Mouse (Mus musculus): ENCODE data around the gene Adamts8. TPM values are rescaled to one million over a fixed set of nuclear protein-coding genes. Genes with fewer than 3 reads are reported as not detected.

The Adamts8 gene
- not detected in 2 replicates for total RNA-seq (2014; fragmentation: Nextera tagmentation)
- not detected in 2 replicates for total RNA-seq (2017)

DNA sequence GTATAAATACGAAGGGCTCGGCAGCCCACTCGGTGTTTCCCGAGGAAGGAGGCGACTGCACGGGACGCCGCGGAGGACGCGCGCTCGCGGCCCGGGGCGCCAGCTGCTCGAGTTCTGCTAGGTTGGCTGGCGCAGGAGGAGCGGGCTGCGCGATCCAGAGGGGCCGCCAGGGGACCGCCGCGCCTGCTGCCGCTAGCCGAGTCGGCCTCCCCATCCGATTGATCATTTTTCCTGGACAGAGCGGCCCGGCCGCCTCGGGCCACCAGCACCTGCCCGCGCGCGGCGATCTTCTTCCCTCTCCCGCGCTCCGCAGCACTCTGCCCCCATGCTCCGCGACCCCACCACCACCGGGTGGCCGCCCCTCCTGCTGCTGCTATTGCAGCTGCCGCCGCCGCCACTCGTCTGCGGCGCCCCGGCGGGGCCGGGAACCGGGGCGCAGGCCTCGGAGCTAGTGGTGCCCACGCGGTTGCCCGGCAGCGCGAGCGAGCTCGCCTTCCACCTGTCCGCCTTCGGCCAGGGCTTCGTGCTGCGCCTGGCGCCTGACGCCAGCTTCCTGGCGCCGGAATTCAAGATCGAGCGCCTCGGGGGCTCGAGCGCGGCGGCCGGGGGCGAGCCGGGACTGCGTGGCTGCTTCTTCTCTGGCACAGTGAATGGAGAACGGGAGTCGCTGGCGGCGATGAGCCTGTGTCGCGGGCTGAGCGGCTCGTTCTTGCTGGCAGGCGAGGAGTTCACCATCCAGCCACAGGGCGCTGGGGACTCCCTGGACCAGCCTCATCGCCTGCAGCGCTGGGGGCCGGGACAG, at the start of gene Adamts8:
Gene Adamts8, plus strand, starts transcription at position 51 of the 802 bp plus-strand sequence.
- ATAC-seq (replicated peaks; ENCODE audit: poor library complexity, severe bottlenecking): peak; percentile 47

DNA sequence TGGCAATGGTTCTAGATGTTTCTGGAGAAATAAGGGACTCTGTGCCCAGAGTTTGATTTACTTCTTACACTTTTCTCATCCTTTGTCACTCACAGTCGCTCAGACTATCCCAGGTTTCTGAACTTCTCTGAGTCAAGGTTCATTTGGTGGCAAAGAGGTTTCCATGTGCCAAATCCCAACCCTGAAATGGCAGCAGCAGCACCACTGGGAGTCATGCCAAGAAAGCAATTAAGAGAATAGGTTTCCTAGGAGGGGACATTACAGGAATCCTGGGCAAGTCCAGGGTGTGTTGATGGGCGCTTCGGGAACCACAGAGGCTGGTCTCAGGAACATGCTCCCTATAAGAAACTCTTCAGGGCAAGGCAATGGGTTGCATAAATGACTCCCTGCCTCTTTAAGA, 46.7 kb upstream of the Adamts8 start:
- no peak for ATAC-seq (replicated peaks; ENCODE audit: poor library complexity, severe bottlenecking)

DNA sequence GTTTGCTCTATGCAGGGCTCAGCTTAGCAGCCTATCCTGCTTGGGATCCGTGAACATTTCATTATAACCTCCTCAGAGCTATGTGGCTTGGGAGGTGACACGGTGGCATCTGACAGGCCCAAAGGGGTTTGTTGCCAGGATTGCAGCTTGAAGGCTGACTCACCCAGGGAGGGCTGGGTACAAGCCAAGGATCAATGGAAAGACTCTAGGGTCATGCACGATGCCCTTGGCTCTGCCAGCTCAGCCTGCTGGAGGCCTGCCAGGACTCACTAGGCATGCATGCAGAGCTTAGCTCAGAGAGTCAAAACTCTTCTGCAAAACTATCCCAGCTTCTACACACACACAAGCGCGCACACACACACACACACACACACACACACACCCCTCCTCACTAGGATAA, 45.6 kb upstream of the Adamts8 start:
- ATAC-seq (replicated peaks; ENCODE audit: poor library complexity, severe bottlenecking): no peak

DNA sequence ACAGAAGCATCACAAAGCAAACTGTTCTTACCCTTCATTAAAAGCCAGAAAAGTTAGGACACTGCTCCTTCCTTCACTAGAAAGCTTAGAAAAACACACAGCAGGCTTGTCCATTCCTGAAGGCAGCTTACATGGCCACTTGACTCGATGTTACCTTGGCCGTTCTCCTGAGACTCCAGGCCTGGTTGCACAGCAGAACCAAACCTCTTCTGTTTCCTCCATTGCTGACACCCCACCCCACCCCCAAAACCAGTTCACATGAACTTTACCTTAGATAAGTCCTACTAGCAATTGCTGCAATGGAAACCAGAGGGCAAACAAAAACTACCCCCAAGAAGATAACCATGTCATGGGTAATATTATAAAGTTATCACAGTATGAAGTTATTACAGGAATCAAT, 45.2 kb upstream of the Adamts8 start:
- no peak for ATAC-seq (replicated peaks; ENCODE audit: poor library complexity, severe bottlenecking)

DNA sequence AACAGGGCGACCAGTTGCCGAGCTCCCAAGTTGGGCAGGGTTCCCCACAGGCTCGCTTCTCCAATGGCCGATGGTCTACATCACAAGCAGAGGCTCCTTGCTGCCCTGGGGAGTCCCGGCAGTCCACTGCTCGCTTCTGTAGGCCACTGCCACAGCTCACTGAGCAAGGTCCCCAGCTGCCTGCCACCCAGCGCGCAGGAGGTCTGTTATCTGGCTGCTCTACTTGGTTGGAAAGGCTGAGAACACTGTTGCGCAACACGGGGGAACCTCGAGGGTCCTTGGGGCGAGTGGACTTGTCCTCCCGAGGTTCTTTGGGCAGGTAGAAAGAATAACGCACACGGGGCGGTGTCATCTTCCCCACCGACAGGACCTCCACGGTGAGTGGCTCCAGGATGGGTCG, 40.2 kb upstream of the Adamts8 start:
- ATAC-seq (replicated peaks; ENCODE audit: poor library complexity, severe bottlenecking): no peak

DNA sequence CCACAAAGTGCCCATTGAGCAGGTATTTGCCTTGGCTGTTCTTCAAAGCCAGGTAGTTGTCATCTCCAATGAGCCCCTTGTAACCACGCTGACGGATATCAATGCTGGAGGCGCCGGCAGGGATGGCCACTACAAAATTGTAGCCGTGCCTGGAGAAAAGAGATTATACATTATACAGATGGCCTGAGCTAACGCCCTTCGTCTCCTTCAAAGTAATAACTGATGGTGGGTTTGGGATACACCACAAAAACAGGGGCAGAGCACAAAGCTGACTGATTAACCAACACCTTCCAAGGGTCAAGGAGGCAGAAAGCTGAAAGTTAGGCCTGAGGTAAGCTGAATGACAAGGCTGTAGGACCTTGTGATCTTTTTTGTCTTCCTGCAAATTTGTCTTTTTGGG, 39.7 kb upstream of the Adamts8 start:
- ATAC-seq (replicated peaks; ENCODE audit: poor library complexity, severe bottlenecking): no peak

DNA sequence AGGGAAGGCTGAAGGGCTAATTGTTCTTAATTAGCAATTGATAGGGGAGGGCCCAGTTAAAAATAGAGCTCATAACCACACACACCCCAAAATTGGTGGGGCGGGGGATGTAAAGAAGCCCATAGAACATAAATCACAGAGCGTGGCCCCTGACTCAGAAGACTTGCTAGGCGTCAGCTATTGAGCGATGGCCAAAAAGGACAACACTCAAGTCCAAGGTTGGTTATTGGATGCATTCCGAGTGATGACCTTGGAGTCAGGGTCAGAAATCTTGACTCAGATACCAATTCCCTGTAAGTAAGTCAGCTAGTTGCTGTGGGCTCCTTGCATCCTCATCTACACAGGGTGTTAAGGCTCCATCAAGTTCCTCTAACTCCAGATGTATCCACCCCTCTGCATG, 39.1 kb upstream of the Adamts8 start:
- no peak for ATAC-seq (replicated peaks; ENCODE audit: poor library complexity, severe bottlenecking)

DNA sequence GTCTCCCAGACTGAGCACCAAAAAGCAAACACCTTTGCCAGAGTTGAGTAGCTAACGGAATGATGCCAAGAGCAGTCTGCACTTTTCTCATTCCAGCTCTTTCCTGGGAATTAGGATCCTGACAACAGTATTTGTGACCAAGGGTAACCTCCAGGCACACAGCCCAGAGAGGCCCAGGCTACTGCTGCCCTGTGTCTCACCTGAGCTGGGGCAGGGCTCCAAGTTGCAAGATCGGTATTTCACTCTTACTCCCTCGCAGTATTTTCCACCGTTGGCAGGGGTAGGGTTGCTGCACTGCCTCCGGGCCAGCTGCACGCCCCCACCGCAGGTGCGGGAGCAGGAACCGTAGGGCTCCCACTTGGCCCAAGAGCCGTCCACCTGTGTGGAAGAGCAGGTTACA, 36.5 kb upstream of the Adamts8 start:
- ATAC-seq (replicated peaks; ENCODE audit: poor library complexity, severe bottlenecking): no peak

DNA sequence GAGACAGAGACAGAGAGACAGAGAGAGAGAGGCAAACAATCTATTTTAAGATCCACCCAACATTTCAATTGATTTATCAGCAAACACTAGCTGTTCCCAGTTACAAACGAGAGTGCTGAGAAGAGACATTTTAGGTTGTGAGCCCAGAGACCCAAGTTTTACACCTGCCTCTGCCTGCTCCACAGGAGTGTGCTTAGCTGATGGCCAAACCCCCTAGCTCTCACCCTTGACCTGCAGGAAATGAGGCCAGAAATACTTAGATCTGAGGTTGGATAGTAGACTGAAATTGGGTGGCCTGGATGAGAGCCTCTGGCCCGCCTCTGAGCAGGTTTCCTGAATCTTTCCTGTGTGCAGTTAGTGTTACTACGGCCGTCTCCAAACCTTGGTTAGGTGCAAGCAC, 35.9 kb upstream of the Adamts8 start:
- no peak for ATAC-seq (replicated peaks; ENCODE audit: poor library complexity, severe bottlenecking)

DNA sequence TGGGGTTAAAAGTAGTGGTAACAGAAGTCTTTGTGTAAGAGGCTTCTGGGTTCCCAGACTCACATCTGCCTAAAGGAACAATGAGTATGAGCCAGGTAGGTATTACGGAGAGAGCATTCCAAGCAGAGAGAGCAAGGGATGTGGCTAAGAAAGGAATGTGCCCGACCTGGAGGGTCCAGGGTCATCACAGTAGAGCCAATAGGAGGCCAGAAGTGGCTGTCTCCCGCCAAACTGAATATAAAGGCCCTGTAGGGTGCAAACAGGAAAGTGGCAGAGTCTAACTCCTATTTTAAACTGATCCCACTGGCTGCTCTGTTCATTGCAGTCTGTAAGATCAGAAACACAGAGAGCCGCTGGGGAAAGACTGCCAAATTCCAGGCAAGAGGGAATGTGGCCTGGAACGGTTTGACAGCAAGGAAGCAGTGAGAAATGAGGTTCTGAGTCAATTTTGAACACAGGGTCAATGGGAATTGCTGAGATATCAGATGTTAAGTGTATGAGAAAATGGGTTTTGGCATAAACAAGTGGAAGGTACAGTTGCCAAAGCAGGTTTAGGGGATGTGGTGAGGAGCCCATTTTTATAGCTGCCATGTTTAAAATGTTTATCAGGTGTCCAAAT, 34.6 kb upstream of the Adamts8 start:
- ATAC-seq (replicated peaks; ENCODE audit: poor library complexity, severe bottlenecking): no peak

DNA sequence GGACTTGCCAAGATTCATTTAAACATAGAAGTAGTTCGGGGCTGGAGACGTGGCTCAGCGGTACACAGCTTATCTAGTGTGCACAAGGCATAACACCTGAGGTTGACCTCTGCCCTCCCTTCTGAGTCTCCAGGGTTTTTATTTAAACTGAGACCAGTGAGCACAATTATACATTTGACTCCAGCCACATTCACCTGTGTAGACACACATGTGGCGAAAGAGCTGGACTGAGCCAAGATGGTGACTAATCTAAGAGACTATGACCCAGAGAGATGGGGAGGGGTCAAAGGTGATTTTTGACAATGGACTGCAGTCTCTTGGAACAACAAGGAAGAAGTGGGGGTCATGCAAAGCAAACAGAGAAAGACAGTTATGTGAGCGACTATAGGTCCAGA, 34.1 kb upstream of the Adamts8 start:
- no peak for ATAC-seq (replicated peaks; ENCODE audit: poor library complexity, severe bottlenecking)

DNA sequence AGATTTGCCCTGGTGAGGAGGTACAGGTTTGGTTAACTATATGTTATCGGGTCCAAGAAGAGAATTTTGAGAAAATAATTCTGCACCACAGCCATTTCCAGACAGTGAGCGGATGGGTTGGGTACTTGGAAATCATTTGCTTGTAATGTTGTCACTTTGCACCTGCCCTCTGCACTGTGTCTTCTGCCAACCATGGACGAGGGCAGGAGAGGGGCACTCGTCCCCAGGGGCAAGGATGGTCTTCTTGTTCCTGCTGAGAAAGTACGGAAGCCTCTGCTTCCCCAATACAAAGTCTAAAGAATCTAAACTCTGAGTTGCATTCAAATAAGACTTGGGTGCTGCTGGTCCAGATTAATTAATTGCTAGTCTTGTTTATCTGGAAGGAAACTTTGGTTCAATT, 33.4 kb upstream of the Adamts8 start:
- no peak for ATAC-seq (replicated peaks; ENCODE audit: poor library complexity, severe bottlenecking)

DNA sequence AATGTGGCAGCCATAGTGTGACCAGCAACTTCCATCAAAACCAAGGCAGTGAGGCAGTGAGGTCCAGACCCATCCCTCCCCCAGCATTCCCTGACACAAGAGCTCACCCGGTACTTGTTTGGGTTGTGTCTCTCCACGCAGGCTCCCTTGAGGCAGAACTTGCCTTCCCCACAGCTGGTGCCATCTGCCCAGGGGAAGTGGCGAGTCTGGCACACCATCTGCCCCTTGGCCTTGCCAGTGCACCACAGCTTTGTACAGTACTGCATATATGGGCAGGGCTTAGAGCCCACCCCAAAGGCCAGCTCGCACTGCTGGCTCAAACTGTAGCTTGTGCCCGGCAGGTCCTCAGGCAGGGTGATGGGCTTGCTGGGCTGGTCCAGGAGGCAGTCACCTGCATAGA, 31.9 kb upstream of the Adamts8 start:
- no peak for ATAC-seq (replicated peaks; ENCODE audit: poor library complexity, severe bottlenecking)

DNA sequence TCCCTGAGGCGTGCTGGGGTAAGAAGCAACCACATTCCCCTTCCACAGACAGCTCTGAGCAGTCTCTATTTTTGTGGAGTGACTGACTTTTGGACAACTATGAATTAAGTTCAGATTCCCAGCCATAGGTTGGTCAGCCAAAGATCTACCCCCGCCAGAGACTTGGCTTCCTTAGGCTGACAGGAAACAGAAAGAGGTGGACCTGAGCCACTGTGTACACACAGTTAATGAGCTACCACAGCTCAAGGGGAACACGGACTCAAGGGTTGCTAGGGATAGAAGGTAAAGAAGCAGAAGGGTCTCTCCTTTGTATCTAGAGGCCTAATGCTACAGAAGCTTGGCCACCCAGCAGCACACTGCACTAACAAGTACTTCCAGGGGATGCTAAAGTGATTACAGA, 30.2 kb upstream of the Adamts8 start:
- ATAC-seq (replicated peaks; ENCODE audit: poor library complexity, severe bottlenecking): no peak

DNA sequence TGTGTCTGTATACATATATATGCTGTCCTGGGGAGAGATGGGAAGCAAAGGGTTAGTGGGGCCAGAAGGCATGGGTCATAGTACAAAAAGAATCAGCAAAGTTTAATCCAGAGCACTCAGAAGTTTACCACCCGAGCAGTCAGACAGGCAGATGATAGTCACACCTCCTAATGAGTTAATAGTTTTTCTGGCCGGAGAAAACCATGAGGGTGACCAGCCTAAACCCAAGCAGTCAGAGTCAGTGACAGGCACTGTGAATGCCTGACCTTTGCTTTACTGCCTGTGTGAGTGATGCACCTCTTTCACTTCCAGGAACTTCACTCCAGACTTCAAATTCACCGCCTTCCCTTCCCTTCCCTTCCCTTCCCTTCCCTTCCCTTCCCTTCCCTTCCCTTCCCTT, 28.9 kb upstream of the Adamts8 start:
- no peak for ATAC-seq (replicated peaks; ENCODE audit: poor library complexity, severe bottlenecking)

DNA sequence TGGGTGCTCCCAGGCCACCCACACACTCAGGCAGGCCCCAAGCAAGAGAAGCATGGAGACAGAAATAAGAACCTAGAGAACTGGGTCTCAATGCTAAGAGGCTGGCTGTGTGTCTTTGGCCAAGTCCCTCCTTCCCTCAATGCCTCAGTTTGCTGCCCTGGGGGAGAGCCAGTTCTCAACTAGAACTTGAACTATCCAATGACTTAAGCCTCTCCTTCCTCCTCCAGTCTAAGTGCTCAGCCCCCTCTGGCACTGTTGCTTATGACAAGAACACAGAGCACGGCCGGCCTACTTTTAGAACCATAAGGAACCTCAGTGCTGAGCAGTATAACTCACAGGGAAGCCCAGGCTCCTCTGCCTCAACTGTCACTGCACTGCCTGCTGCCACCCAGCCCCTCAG, 28.1 kb upstream of the Adamts8 start:
- no peak for ATAC-seq (replicated peaks; ENCODE audit: poor library complexity, severe bottlenecking)

DNA sequence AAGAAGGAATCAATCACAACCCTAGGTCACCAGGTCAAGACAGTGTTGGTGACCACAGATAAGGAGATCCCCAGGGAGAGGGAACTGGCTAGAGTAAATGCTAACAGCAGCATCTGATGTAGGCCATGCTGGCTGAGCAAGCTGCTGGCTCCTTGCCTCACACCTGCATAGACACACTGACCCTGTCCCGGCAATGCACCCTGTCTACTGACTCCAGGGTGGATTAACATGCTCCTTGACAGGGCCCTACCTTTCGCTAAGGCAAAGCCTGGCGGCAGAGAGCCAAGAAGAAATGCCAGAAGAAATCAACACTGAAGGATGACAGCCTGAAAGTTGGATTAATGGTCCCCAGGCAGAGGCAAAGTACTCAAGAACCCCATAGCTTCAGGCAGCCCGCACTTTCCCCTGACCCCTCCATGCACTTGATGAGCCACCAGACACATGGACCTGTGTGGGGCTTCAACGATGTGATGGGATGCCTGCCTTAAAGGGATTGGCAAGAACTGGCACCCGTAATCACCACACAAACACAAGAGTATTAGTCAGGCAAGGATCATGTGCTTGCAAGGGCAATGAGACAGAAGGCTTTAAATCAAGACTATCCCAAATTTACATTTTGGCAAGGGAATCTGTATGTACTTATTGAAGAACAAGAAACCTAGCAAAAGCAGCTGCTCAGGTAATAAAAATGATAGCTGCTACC, 25.9 kb upstream of the Adamts8 start:
- ATAC-seq (replicated peaks; ENCODE audit: poor library complexity, severe bottlenecking): no peak

DNA sequence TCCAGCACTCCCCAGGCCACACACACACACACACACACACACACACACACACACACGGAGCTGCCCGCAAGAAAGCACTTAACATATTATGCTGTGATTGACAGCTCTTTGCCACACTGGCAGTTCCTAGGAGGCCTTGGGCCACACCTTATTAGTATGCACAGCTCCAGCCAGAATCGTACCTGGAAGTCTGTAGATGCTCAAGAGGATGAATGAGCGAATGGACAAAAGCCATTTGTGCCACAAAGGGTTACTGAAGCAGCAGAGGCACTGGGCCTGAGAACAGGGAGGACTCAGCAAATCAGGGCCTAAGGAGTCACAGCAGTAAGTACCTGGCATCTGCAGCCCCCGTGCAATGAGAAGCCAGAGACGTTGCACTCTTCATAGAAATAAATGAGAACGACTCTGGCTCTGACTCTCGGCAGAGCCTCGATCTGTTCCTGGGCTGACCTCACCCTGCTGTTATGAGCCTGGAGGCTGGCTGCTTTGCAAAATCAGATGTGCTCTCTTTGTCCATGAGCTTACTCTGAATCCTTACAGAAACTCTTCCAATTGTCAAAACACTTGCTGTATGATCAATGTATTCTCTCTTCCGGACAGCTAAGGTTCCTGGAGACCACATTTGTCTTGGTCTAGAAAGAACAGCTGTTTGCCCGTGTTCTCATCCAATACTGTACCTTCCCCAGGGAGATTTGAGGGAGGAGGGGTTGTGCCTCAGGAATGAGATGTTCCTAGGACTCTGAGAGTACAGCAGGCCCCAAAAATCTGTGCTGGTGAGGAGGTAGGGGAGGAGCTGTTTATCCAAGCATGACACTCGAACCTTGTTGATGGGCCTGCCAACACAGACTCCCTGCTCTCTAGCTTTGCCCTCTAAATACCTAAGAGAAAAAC, 23.7 kb upstream of the Adamts8 start:
- no peak for ATAC-seq (replicated peaks; ENCODE audit: poor library complexity, severe bottlenecking)

DNA sequence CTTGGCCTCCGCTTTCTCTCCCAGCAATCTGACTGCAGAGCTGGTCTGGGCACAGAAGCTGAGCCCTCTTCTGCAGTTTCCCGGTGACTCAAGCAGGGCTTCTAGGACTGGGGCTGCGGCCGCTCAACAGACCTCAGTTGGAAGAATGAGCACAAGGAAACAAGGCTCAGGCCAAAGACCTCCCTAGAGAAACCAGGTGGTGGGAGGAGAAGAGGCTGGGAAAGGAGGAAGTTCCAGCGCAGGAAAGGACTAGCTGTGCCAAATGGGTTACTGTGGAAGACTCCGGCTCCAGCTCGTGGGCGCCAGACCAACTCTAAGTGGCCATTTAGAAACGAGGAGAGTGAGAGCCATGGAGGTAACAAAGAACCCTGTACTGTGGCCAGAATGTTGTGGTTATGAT, 22.7 kb upstream of the Adamts8 start:
- ATAC-seq (replicated peaks; ENCODE audit: poor library complexity, severe bottlenecking): no peak

DNA sequence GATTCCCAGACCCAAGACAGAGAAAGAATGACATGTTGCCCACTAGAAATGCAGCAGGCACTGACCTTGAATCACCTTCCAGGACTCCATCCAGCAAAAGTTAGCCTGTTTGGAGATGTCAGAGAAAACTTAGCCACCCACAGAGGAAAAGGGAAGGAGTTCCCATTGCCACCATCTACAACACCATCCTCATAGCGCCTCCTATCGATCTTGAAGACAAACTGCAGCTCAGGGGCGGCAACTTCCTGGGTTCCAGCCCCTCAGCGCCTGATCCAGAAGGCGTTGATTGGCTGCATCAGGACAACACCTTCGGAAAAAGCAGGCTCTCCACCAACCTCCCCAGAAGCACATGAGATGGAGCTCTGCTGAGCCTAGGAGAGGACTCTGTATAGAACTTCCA, 21.6 kb upstream of the Adamts8 start:
- 0 out of 2 replicates have a peak, but pooled peaks have one; percentile 17 for ATAC-seq (replicated peaks; ENCODE audit: poor library complexity, severe bottlenecking)

All from granulocyte monocyte progenitor cell, adult 5-6 weeks (primary cell).